Mouse (Mus musculus): Measurements from ENCODE around the gene Hmga1b.
"Not testable (repeated sequence)": the region's sequence is repeated elsewhere in the genome, so short reads cannot be mapped to it uniquely, and the experiment has no call there.

Gene Hmga1b

GRCm38 (mm10) chr11:120731858-120732680 lies 30.5 kb upstream of the Hmga1b start, which contains the start of gene Cbr2:
Gene Cbr2, minus strand, starts transcription at chr11:120732114.
- no peak for DNase-seq (ENCODE audit: low spot score)

GRCm38 (mm10) chr11:120733521-120733920 lies 29.1 kb upstream of the Hmga1b start:
- DNase-seq (ENCODE audit: low spot score) = no peak

- no peak for DNase-seq (ENCODE audit: low spot score)
Observed at GRCm38 (mm10) chr11:120736424-120736823, 26.2 kb upstream of the Hmga1b start.

- no peak for DNase-seq (ENCODE audit: low spot score)
Observed at GRCm38 (mm10) chr11:120740981-120741380, 21.6 kb upstream of the Hmga1b start.

- DNase-seq (ENCODE audit: low spot score) = no peak
Observed at GRCm38 (mm10) chr11:120744121-120744701, 18.4 kb upstream of the Hmga1b start.

GRCm38 (mm10) chr11:120747974-120748373 lies 14.6 kb upstream of the Hmga1b start:
- no peak for DNase-seq (ENCODE audit: low spot score)

- DNase-seq (ENCODE audit: low spot score) = no peak
Observed at GRCm38 (mm10) chr11:120749430-120749829, 13.2 kb upstream of the Hmga1b start.

GRCm38 (mm10) chr11:120751606-120752005 lies 11.0 kb upstream of the Hmga1b start:
- no peak for DNase-seq (ENCODE audit: low spot score)

- DNase-seq (ENCODE audit: low spot score) = no peak
Observed at GRCm38 (mm10) chr11:120760236-120760635, 2.4 kb upstream of the Hmga1b start.

GRCm38 (mm10) chr11:120761811-120762671 lies 553 bp upstream of the Hmga1b start:
- no peak for DNase-seq (ENCODE audit: low spot score)

- DNase-seq (ENCODE audit: low spot score) = not testable (repeated sequence)
Observed at GRCm38 (mm10) chr11:120763121-120763999, 766 bp downstream of the Hmga1b start.

- not testable (repeated sequence) for DNase-seq (ENCODE audit: low spot score)
Observed at GRCm38 (mm10) chr11:120767023-120767422, 4.4 kb downstream of the Hmga1b start.

GRCm38 (mm10) chr11:120768206-120768605 lies 5.6 kb downstream of the Hmga1b start:
- DNase-seq (ENCODE audit: low spot score) = no peak

- DNase-seq (ENCODE audit: low spot score) = no peak
Observed at GRCm38 (mm10) chr11:120772749-120773148, 10.2 kb downstream of the Hmga1b start.

- DNase-seq (ENCODE audit: low spot score) = no peak
Observed at GRCm38 (mm10) chr11:120773463-120774190, 11.0 kb downstream of the Hmga1b start.

GRCm38 (mm10) chr11:120775774-120776469 lies 13.3 kb downstream of the Hmga1b start:
- DNase-seq (ENCODE audit: low spot score) = peak; percentile 96

- no peak for DNase-seq (ENCODE audit: low spot score)
Observed at GRCm38 (mm10) chr11:120777123-120777522, 14.5 kb downstream of the Hmga1b start.

GRCm38 (mm10) chr11:120779876-120780275 lies 17.3 kb downstream of the Hmga1b start:
- no peak for DNase-seq (ENCODE audit: low spot score)

GRCm38 (mm10) chr11:120781361-120781760 lies 18.8 kb downstream of the Hmga1b start:
- not testable (repeated sequence) for DNase-seq (ENCODE audit: low spot score)

- no peak for DNase-seq (ENCODE audit: low spot score)
Observed at GRCm38 (mm10) chr11:120783426-120784063, 21.0 kb downstream of the Hmga1b start.

All from layer of hippocampus, adult 11-12 months (tissue).